In genomic region chr4:102717123-102717828, GRCm38 (mm10) we compare ENCODE assay signal across 18 mouse cellular contexts.
"Had no signal": no experiment of that assay in that cellular context is flagged by ENCODE, and none has a peak within 500 bp of the region (broad histone marks: within the 10 kb centered on the region; RNA-seq: fewer than 3 reads in every experiment).

No protein-coding gene starts in this region.

- DNase-seq: kidney, adult 2 months; kidney, postnatal 10 days; kidney, postnatal 36 days; layer of hippocampus, postnatal 36 days; liver, postnatal 0 days; lung, embryonic 14.5 days; right cerebral cortex, postnatal 4 days; thymus, postnatal 25 days had no signal

- ATAC-seq: liver, postnatal 0 days; lung, postnatal 0 days; midbrain, embryonic 16.5 days had no signal

- H3K4me1 ChIP-seq: kidney, embryonic 15.5 days; limb, embryonic 12.5 days; limb, embryonic 15.5 days; midbrain, embryonic 12.5 days had no signal

- H3K36me3 ChIP-seq: kidney, embryonic 15.5 days; limb, embryonic 12.5 days; limb, embryonic 15.5 days; midbrain, embryonic 12.5 days had no signal

- H3K9me3 ChIP-seq: kidney, embryonic 15.5 days; limb, embryonic 12.5 days; limb, embryonic 15.5 days; midbrain, embryonic 12.5 days had no signal

- H3K27me3 ChIP-seq: kidney, embryonic 15.5 days; limb, embryonic 12.5 days; limb, embryonic 15.5 days; midbrain, embryonic 12.5 days had no signal

- H3K9ac ChIP-seq: kidney, embryonic 15.5 days; limb, embryonic 12.5 days; limb, embryonic 15.5 days; liver, embryonic 14.5 days; liver, postnatal 0 days; lung, embryonic 14.5 days; midbrain, embryonic 12.5 days had no signal

- H3K4me3 ChIP-seq: kidney, embryonic 15.5 days; limb, embryonic 12.5 days; limb, embryonic 15.5 days; midbrain, embryonic 12.5 days had no signal

- H3K4me2 ChIP-seq: kidney, embryonic 15.5 days; limb, embryonic 12.5 days; limb, embryonic 15.5 days; liver, embryonic 11.5 days; lung, embryonic 14.5 days; midbrain, embryonic 12.5 days had no signal

- H3K27ac ChIP-seq: kidney, embryonic 15.5 days; limb, embryonic 12.5 days; limb, embryonic 15.5 days; liver, embryonic 14.5 days; macrophage; midbrain, embryonic 12.5 days; stomach, postnatal 0 days had no signal
